Mouse (Mus musculus) erythroblast, embryonic 14.5 days (primary cell): ENCODE measurements around the gene Evc. TPM values are rescaled to one million over a fixed set of nuclear protein-coding genes. Genes with fewer than 3 reads are reported as not detected.

Experiments
- H3K27me3 ChIP-seq: 2 replicates; pipeline ENCODE4 v1.6.1; 2012; ENCODE audit warnings: inconsistent platforms; ENCODE audit not compliant: control insufficient read depth
- H3K36me3 ChIP-seq: 2 replicates; pipeline ENCODE4 v1.6.1; 2012; ENCODE audit warnings: mild to moderate bottlenecking, inconsistent platforms; ENCODE audit not compliant: control insufficient read depth
- H3K4me1 ChIP-seq: 2 replicates; pipeline ENCODE4 v1.6.1; 2012; ENCODE audit warnings: inconsistent platforms; ENCODE audit not compliant: control insufficient read depth
- H3K4me3 ChIP-seq: replicated peaks from 2 replicates; pipeline ENCODE3; 2012; ENCODE audit warnings: moderate library complexity, mild to moderate bottlenecking, inconsistent platforms
- H3K9me3 ChIP-seq: 2 replicates; pipeline ENCODE4 v1.6.1; 2012; ENCODE audit warnings: low read length, inconsistent platforms, mixed read lengths; ENCODE audit not compliant: control insufficient read depth
- GATA1 ChIP-seq: IDR thresholded peaks from 2 replicates; pipeline ENCODE4 v1.6.1; 2012; ENCODE audit warnings: low read length, inconsistent platforms, mixed read lengths
- TAL1 ChIP-seq: IDR thresholded peaks from 3 replicates; pipeline ENCODE4 v1.6.1; 2012; ENCODE audit warnings: low read length, inconsistent platforms, mixed read lengths
- polyA plus RNA-seq: library from polyadenylated mRNA; stranded (reverse); fragments of >175 nt; gene quantifications from 2 replicates; pipeline ENCODE4 v1.2.3, GENCODE M21; 2012

The Evc gene
- polyA plus RNA-seq, 1 experiment = 0.13 TPM

GRCm38 (mm10) chr5:37351791-37352190 lies 15.1 kb upstream of the Evc start:
- TF ChIP-seq GATA1 (no peak), TAL1 (no peak)
- Histone ChIP-seq H3K4me3 (no peak overlapping the region), H3K27me3 (no peaks in the 10 kb centered on the region), H3K9me3 (no peaks in the 10 kb centered on the region), H3K36me3 (peaks cover 3% of the 10 kb centered on the region; the same call in 1 of the 2 replicates), H3K4me1 (no peaks in the 10 kb centered on the region)

GRCm38 (mm10) chr5:37343962-37344361 lies 7.3 kb upstream of the Evc start:
- Histone ChIP-seq H3K4me1 (no peaks in the 10 kb centered on the region; the same call in 1 of the 2 replicates), H3K27me3 (no peaks in the 10 kb centered on the region), H3K9me3 (no peaks in the 10 kb centered on the region), H3K4me3 (no peak overlapping the region), H3K36me3 (peaks cover 3% of the 10 kb centered on the region; the same call in 1 of the 2 replicates)
- no peak for TF ChIP-seq TAL1
- no peak for TF ChIP-seq GATA1

GRCm38 (mm10) chr5:37338288-37338687 lies 1.6 kb upstream of the Evc start, which contains the start of gene Evc2:
Gene Evc2, plus strand, starts transcription at chr5:37338499.
- no peaks in the 10 kb centered on the region for H3K9me3 ChIP-seq
- H3K27me3 ChIP-seq = peaks cover 28% of the 10 kb centered on the region
- no peaks in the 10 kb centered on the region for H3K36me3 ChIP-seq
- H3K4me1 ChIP-seq = peaks cover 22% of the 10 kb centered on the region
- no peak for TF ChIP-seq TAL1
- no peak for TF ChIP-seq GATA1
- H3K4me3 ChIP-seq = peak within 1 kb of the TSS; percentile 57

- peak overlapping the region; percentile 57 for H3K4me3 ChIP-seq
- peaks cover 28% of the 10 kb centered on the region for H3K27me3 ChIP-seq
These were observed 1.0 kb upstream of the Evc start for GRCm38 (mm10) chr5:37337696-37338095.

GRCm38 (mm10) chr5:37335061-37335460 lies 1.6 kb downstream of the Evc start:
- Histone ChIP-seq H3K9me3 (no peaks in the 10 kb centered on the region), H3K4me3 (no peak overlapping the region), H3K36me3 (no peaks in the 10 kb centered on the region), H3K27me3 (peaks cover 28% of the 10 kb centered on the region), H3K4me1 (peaks cover 22% of the 10 kb centered on the region)
- TF ChIP-seq GATA1 (no peak), TAL1 (no peak)

More at GRCm38 (mm10) chr5:37337696-37338095, 1.0 kb upstream of the Evc start:
- no peak for TF ChIP-seq TAL1
- Histone ChIP-seq H3K36me3 (no peaks in the 10 kb centered on the region), H3K4me1 (peaks cover 22% of the 10 kb centered on the region), H3K9me3 (no peaks in the 10 kb centered on the region)

- TF ChIP-seq TAL1 = no peak
- TF ChIP-seq GATA1 = no peak
- Histone ChIP-seq H3K36me3 (no peaks in the 10 kb centered on the region), H3K4me3 (no peak overlapping the region), H3K4me1 (peaks cover 8% of the 10 kb centered on the region), H3K9me3 (no peaks in the 10 kb centered on the region), H3K27me3 (peaks cover 13% of the 10 kb centered on the region)
These were observed 4.6 kb downstream of the Evc start for GRCm38 (mm10) chr5:37332066-37332465.

GRCm38 (mm10) chr5:37331133-37331505 lies 5.6 kb downstream of the Evc start:
- Histone ChIP-seq H3K4me3 (no peak overlapping the region), H3K36me3 (no peaks in the 10 kb centered on the region), H3K27me3 (peaks cover 5% of the 10 kb centered on the region), H3K4me1 (no peaks in the 10 kb centered on the region; the same call in 1 of the 2 replicates), H3K9me3 (no peaks in the 10 kb centered on the region)
- TF ChIP-seq TAL1 (no peak), GATA1 (no peak)

- no peaks in the 10 kb centered on the region for H3K9me3 ChIP-seq
- no peak overlapping the region for H3K4me3 ChIP-seq
- no peaks in the 10 kb centered on the region for H3K36me3 ChIP-seq
- H3K4me1 ChIP-seq = peaks cover 2% of the 10 kb centered on the region; the same call in 1 of the 2 replicates
- H3K27me3 ChIP-seq = peaks cover under 1% of the 10 kb centered on the region; the same call in 1 of the 2 replicates
- no peak for TF ChIP-seq TAL1
- no peak for TF ChIP-seq GATA1
These were observed 6.1 kb downstream of the Evc start for GRCm38 (mm10) chr5:37330449-37331132.

- Histone ChIP-seq H3K27me3 (no peaks in the 10 kb centered on the region), H3K36me3 (peaks cover 4% of the 10 kb centered on the region), H3K4me1 (peaks cover 2% of the 10 kb centered on the region; the same call in 1 of the 2 replicates), H3K9me3 (peaks cover 7% of the 10 kb centered on the region), H3K4me3 (no peak overlapping the region)
- no peak for TF ChIP-seq TAL1
- TF ChIP-seq GATA1 = no peak
These were observed 10.0 kb downstream of the Evc start for GRCm38 (mm10) chr5:37326675-37327074.

GRCm38 (mm10) chr5:37320761-37321160 lies 15.9 kb downstream of the Evc start:
- TF ChIP-seq TAL1 (no peak), GATA1 (no peak)

More at GRCm38 (mm10) chr5:37320761-37321160, 15.9 kb downstream of the Evc start:
- Histone ChIP-seq H3K4me3 (no peak overlapping the region), H3K27me3 (no peaks in the 10 kb centered on the region), H3K4me1 (peaks cover 1% of the 10 kb centered on the region; the same call in 1 of the 2 replicates), H3K36me3 (peaks cover 4% of the 10 kb centered on the region), H3K9me3 (peaks cover 7% of the 10 kb centered on the region)
